Mouse (Mus musculus): ENCODE measurements at regions not wholly inside any gene's neighbourhood (a gene's known extent, or its start where the extent isn't known, plus 50 kb on each side); places are given as distances from the start of the nearest gene placed in this dataset.
"Not testable (repeated sequence)": the region's sequence is repeated elsewhere in the genome, so short reads cannot be mapped to it uniquely, and the experiment has no call there.

DNA sequence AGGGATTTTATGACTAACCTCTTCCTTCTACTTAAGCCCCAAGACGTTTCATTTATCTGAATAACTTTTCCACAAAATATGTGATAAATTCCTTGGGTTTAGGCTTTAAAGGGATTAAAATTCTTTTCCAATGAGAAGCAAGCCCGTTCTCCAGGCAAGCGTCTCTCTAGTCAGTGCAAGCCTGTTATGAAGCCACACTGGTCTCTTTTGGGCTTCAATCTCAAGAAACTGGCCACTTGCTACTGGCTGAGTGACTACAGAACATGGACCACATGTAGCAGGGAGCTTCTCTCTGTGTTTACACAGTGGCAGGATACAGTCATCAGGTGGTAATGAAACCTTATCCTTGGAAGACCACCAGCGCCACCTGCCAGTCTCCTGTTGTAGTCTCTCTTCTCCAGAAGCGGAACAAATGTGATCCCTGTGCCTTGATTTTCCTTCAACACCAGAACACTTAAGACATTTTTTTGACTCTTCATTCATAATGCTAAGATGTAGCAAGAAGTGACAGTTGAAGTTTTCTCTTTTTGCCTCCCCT, 75.6 kb upstream of the Cobl start:
- no peaks in the 10 kb centered on the region for H3K4me1 ChIP-seq (ENCODE audit: control insufficient read depth, low read depth, low read length)
- no peaks in the 10 kb centered on the region for H3K36me3 ChIP-seq (ENCODE audit: control insufficient read depth, insufficient read depth)
- no peaks in the 10 kb centered on the region for H3K27me3 ChIP-seq (ENCODE audit: control insufficient read depth, insufficient read depth, low read depth, low read length)
- no peak overlapping the region for H3K4me2 ChIP-seq (ENCODE audit: low read depth, low read length)
- H3K9ac ChIP-seq (ENCODE audit: low read depth, low read length): no peak overlapping the region
- no peak overlapping the region for H3K27ac ChIP-seq (ENCODE audit: low read length)
- 45% methylated on average over 5 of the region's 5 CpGs for WGBS (ENCODE audit: insufficient replicate concordance)
- no peaks in the 10 kb centered on the region for H3K9me3 ChIP-seq (replicated peaks; ENCODE audit: control insufficient read depth, low read length)
- ATAC-seq (ENCODE audit: low read depth): no peak
- H3K4me3 ChIP-seq (ENCODE audit: low read depth, low read length): no peak overlapping the region

DNA sequence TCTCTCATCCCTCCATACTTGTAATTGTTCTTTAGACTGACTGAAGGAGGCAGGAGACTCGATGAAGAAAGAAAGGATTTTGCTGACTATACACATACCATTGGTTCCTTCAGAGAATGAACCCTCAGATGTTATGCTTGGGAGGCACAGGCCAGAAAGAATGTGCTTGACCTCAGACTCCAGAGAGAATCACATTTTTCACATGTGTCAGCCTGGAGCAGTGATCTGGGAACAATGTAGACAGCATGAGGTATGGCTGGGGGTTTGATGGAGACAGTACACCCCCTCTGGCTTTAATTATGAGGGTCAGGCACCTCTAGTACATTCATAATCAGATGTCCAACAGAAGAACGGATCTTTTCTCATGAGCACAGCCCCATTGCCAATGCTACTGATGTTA, 70.3 kb upstream of the Cobl start:
- Histone ChIP-seq H3K4me2 (ENCODE audit: low read depth, low read length) (no peak overlapping the region), H3K36me3 (ENCODE audit: control insufficient read depth, insufficient read depth) (no peaks in the 10 kb centered on the region), H3K4me1 (ENCODE audit: control insufficient read depth, low read depth, low read length) (no peaks in the 10 kb centered on the region), H3K27ac (ENCODE audit: low read length) (no peak overlapping the region), H3K9me3 (replicated peaks; ENCODE audit: control insufficient read depth, low read length) (no peaks in the 10 kb centered on the region), H3K9ac (ENCODE audit: low read depth, low read length) (no peak overlapping the region), H3K27me3 (ENCODE audit: control insufficient read depth, insufficient read depth, low read depth, low read length) (no peaks in the 10 kb centered on the region), H3K4me3 (ENCODE audit: low read depth, low read length) (no peak overlapping the region)
- ATAC-seq (ENCODE audit: low read depth): no peak
- 46% methylated on average over 2 of the region's 2 CpGs for WGBS (ENCODE audit: insufficient replicate concordance)

- H3K4me2 ChIP-seq (ENCODE audit: low read depth, low read length): no peak overlapping the region
- no peak overlapping the region for H3K4me3 ChIP-seq (ENCODE audit: low read depth, low read length)
- H3K9ac ChIP-seq (ENCODE audit: low read depth, low read length): no peak overlapping the region
- H3K27ac ChIP-seq (ENCODE audit: low read length): no peak overlapping the region
- H3K27me3 ChIP-seq (ENCODE audit: control insufficient read depth, insufficient read depth, low read depth, low read length): no peaks in the 10 kb centered on the region
- no peaks in the 10 kb centered on the region for H3K4me1 ChIP-seq (ENCODE audit: control insufficient read depth, low read depth, low read length)
- no peaks in the 10 kb centered on the region for H3K9me3 ChIP-seq (replicated peaks; ENCODE audit: control insufficient read depth, low read length)
- 6% methylated on average over 3 of the region's 3 CpGs for WGBS (ENCODE audit: insufficient replicate concordance)
- peak; percentile 50; the same call in 1 of the 2 replicates for ATAC-seq (ENCODE audit: low read depth)
- H3K36me3 ChIP-seq (ENCODE audit: control insufficient read depth, insufficient read depth): no peaks in the 10 kb centered on the region
Observed at GRCm38 (mm10) chr11:12532288-12532687, 67.5 kb upstream of the Cobl start.

DNA sequence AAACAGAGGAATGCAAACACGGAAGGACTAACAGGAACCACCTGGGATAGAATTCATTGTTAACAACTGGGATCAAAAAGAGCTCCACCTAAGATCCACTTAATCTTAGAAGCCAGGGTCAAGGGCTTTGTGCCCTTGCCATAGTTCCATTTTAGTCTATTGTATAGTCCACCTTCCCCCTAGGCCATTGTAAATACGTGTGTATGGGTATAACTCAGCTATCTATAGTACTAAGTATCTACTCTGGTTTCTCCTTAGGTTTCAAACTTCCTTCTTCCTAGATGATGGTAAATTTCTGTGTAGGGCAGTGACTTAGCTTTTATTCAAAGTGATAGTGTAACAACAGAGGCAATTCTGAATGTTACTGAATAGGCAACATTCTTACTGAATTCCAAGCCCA, 57.3 kb upstream of the Cobl start:
- 66% methylated on average over 2 of the region's 2 CpGs for WGBS (ENCODE audit: insufficient replicate concordance)
- not testable (repeated sequence) for H3K4me3 ChIP-seq (ENCODE audit: low read depth, low read length); ATAC-seq (ENCODE audit: low read depth); H3K36me3 ChIP-seq (ENCODE audit: control insufficient read depth, insufficient read depth); H3K27me3 ChIP-seq (ENCODE audit: control insufficient read depth, insufficient read depth, low read depth, low read length); H3K27ac ChIP-seq (ENCODE audit: low read length); H3K4me1 ChIP-seq (ENCODE audit: control insufficient read depth, low read depth, low read length); H3K9me3 ChIP-seq (replicated peaks; ENCODE audit: control insufficient read depth, low read length); H3K9ac ChIP-seq (ENCODE audit: low read depth, low read length); H3K4me2 ChIP-seq (ENCODE audit: low read depth, low read length)

DNA sequence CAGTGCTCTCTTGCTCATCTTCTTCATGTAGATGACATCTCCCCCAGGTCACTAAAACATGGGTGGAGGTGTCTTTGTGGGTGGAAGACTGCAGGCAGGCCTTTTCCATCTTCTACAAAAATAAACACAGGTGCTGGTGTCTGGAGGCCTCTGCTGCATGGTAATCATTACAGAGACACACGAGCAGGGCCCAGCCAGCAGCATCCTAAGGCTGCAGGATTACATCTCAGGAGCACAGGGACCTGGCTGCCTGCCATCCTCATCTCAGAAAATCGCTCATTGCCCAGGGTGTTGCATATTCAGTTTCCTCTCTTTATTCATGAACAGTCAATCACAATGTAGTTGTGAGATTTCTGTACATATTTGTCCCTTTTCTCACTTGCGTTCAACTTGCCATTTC, 56.5 kb upstream of the Cobl start:
- Histone ChIP-seq H3K9me3 (replicated peaks; ENCODE audit: control insufficient read depth, low read length) (no peaks in the 10 kb centered on the region), H3K4me2 (ENCODE audit: low read depth, low read length) (no peak overlapping the region), H3K4me1 (ENCODE audit: control insufficient read depth, low read depth, low read length) (no peaks in the 10 kb centered on the region), H3K9ac (ENCODE audit: low read depth, low read length) (no peak overlapping the region), H3K27ac (ENCODE audit: low read length) (no peak overlapping the region), H3K27me3 (ENCODE audit: control insufficient read depth, insufficient read depth, low read depth, low read length) (no peaks in the 10 kb centered on the region), H3K36me3 (ENCODE audit: control insufficient read depth, insufficient read depth) (no peaks in the 10 kb centered on the region), H3K4me3 (ENCODE audit: low read depth, low read length) (no peak overlapping the region)
- ATAC-seq (ENCODE audit: low read depth): no peak
- WGBS (ENCODE audit: insufficient replicate concordance): 46% methylated on average over 3 of the region's 3 CpGs

GRCm38 (mm10) chr11:12516374-12516773, 51.6 kb upstream of the Cobl start:
- no peaks in the 10 kb centered on the region for H3K4me1 ChIP-seq (ENCODE audit: control insufficient read depth, low read depth, low read length)
- H3K27me3 ChIP-seq (ENCODE audit: control insufficient read depth, insufficient read depth, low read depth, low read length): no peaks in the 10 kb centered on the region
- H3K36me3 ChIP-seq (ENCODE audit: control insufficient read depth, insufficient read depth): no peaks in the 10 kb centered on the region
- 58% methylated on average over 2 of the region's 2 CpGs for WGBS (ENCODE audit: insufficient replicate concordance)
- H3K4me3 ChIP-seq (ENCODE audit: low read depth, low read length): no peak overlapping the region
- H3K9ac ChIP-seq (ENCODE audit: low read depth, low read length): no peak overlapping the region
- no peak overlapping the region for H3K4me2 ChIP-seq (ENCODE audit: low read depth, low read length)
- H3K27ac ChIP-seq (ENCODE audit: low read length): no peak overlapping the region
- no peaks in the 10 kb centered on the region for H3K9me3 ChIP-seq (replicated peaks; ENCODE audit: control insufficient read depth, low read length)
- no peak for ATAC-seq (ENCODE audit: low read depth)

Data from liver, embryonic 16.5 days (tissue).